Mouse (Mus musculus) embryonic facial prominence, embryonic 13.5 days (tissue): ENCODE data around the gene Rph3al. TPM values are rescaled to one million over a fixed set of nuclear protein-coding genes. Genes with fewer than 3 reads are reported as not detected.
A peak's percentile ranks its signal among the peaks of the same experiment; 100 is the strongest.

Experiments
- ATAC-seq: fragments of 200-750 bp; cut with Nextera tagmentation; 2 replicates; pipeline ENCODE4 v1.8.0; 2017; ENCODE audit warnings: low read depth; ENCODE audit not compliant: insufficient number of reproducible peaks, insufficient read depth, low FRiP score, low TSS enrichment
- H3K27ac ChIP-seq: fragments of 300-500 bp; sonication (generic); 2 replicates; pipeline ENCODE4 v1.5.1; 2015; ENCODE audit warnings: moderate library complexity, mild to moderate bottlenecking, inconsistent platforms
- H3K27me3 ChIP-seq: fragments of 300-500 bp; sonication (generic); 2 replicates; pipeline ENCODE4 v1.6.1; 2015; ENCODE audit warnings: mild to moderate bottlenecking, inconsistent platforms
- H3K36me3 ChIP-seq: fragments of 300-500 bp; sonication (generic); 2 replicates; pipeline ENCODE4 v1.6.1; 2015; ENCODE audit warnings: mild to moderate bottlenecking, inconsistent platforms
- H3K4me1 ChIP-seq: fragments of 300-500 bp; sonication (generic); 2 replicates; pipeline ENCODE4 v1.6.1; 2015; ENCODE audit warnings: inconsistent platforms
- H3K4me2 ChIP-seq: fragments of 300-500 bp; sonication (generic); 2 replicates; pipeline ENCODE4 v1.6.1; 2015; ENCODE audit warnings: moderate library complexity, mild to moderate bottlenecking, inconsistent platforms
- H3K4me3 ChIP-seq: fragments of 300-500 bp; sonication (generic); 2 replicates; pipeline ENCODE4 v1.5.1; 2015; ENCODE audit warnings: mild to moderate bottlenecking, inconsistent platforms
- H3K9ac ChIP-seq: fragments of 300-500 bp; sonication (generic); 2 replicates; pipeline ENCODE4 v1.6.1; 2015; ENCODE audit warnings: mild to moderate bottlenecking, inconsistent platforms
- H3K9me3 ChIP-seq: fragments of 300-500 bp; sonication (generic); 2 replicates; pipeline ENCODE4 v1.6.1; 2016; ENCODE audit warnings: inconsistent platforms
- WGBS: fragments of 180-500 bp; shearing (Covaris S2); methylation state at CpG from one replicate; pipeline ENCODE4 v1.1.7; 2015; ENCODE audit warnings: mixed read lengths; 5-methylcytosine and 5-hydroxymethylcytosine counted together
- polyA plus RNA-seq: library from polyadenylated mRNA; unstranded; fragments of >200 nt; fragmentation: Nextera tagmentation; extraction: Ambion mirVana; gene quantifications from 2 replicates; pipeline ENCODE4 v1.2.1, GENCODE M21; 2015

Rph3al gene
- polyA plus RNA-seq, 1 experiment from 2014 or later, result 2.6 TPM

DNA sequence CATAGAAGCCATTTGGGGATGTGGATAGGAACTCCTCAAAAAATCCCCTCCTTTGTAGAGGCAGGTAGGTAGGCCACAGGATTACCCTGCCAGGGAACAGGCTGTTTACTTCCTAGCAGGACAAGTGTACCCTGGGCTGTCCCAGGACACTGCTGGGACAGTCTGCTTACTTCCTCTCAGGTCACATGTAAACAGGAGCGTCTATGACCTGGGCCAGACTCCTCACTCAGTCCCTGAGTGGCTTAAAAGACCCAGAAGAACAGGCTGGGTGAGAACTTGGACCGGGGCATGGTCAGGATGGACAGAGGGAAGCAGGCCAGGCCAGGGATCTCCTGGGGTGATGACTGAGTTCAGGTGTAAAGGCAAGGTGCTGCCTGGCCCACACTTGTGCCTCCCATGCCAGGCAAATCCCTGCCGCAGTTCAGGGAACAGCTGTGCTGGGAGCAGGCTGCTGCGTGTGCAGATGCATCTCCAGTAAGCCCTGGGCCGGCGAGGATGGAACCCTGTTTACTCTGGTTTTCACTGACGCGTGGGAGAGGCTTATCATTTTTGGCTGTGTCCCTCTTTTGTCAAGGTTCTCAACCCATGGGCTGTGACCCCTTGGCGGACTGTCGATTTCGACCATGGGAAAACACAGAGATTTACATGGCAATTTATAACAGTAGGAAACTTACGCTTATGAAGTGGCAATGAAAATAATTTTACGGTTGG, 141.5 kb downstream of the Rph3al start:
- H3K4me3 ChIP-seq, result peak overlapping the region; percentile 60
- peaks cover 67% of the 10 kb centered on the region for H3K27me3 ChIP-seq
- H3K4me2 ChIP-seq, result peak overlapping the region; percentile 75
- H3K36me3 ChIP-seq, result no peaks in the 10 kb centered on the region
- no peaks in the 10 kb centered on the region for H3K9me3 ChIP-seq
- 75% methylated on average over 13 of the region's 13 CpGs for WGBS
- H3K4me1 ChIP-seq, result peaks cover 27% of the 10 kb centered on the region
- H3K9ac ChIP-seq, result no peak overlapping the region
- H3K27ac ChIP-seq, result no peak overlapping the region
- no peak for ATAC-seq

- 0 out of 2 replicates have a peak, but pooled peaks have one; percentile 39 for ATAC-seq
- no peaks in the 10 kb centered on the region for H3K36me3 ChIP-seq
- peak within 1 kb of the TSS; percentile 82 for H3K9ac ChIP-seq
- WGBS, result 3% methylated on average over 30 of the region's 37 CpGs
- peak within 1 kb of the TSS; percentile 75 for H3K4me2 ChIP-seq
- H3K27ac ChIP-seq, result 0 out of 2 replicates have a peak within 1 kb of the TSS, but pooled peaks have one; percentile 39
- H3K27me3 ChIP-seq, result peaks cover 67% of the 10 kb centered on the region
- peaks cover 27% of the 10 kb centered on the region for H3K4me1 ChIP-seq
- H3K9me3 ChIP-seq, result no peaks in the 10 kb centered on the region
- H3K4me3 ChIP-seq, result peak within 1 kb of the TSS; percentile 60
Measured at GRCm38 (mm10) chr11:75796029-75796445, 142.2 kb downstream of the Rph3al start, which contains the start of gene Doc2b. Gene Doc2b, minus strand, starts transcription at chr11:75796049.

DNA sequence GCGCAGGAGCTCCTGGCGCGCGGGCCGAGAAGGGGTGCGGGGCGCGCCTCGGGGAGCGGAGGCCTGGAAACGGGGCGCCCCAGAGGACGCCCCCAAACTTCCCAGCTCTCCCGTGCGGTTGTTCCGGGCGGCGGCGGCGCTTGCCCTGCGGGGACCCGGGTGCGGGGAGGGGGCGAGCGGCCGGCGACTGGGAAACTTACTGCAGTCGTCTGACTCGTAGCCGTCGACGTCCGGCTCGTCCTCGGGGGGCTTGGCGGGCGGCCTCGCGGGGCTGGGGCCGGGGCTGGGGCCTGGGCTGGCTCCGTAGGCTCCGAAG, 142.9 kb downstream of the Rph3al start:
- Histone ChIP-seq H3K27ac (0 out of 2 replicates have a peak overlapping the region, but pooled peaks have one; percentile 39), H3K4me3 (peak overlapping the region; percentile 60), H3K9me3 (no peaks in the 10 kb centered on the region), H3K4me1 (peaks cover 27% of the 10 kb centered on the region), H3K27me3 (peaks cover 67% of the 10 kb centered on the region), H3K4me2 (peak overlapping the region; percentile 75), H3K9ac (peak overlapping the region; percentile 82), H3K36me3 (no peaks in the 10 kb centered on the region)
- no peak for ATAC-seq
- WGBS, result 1% methylated on average over 42 of the region's 42 CpGs

- no peak for ATAC-seq
- H3K4me3 ChIP-seq, result peak overlapping the region; percentile 60
- H3K9me3 ChIP-seq, result no peaks in the 10 kb centered on the region
- 6% methylated on average over 45 of the region's 45 CpGs for WGBS
- no peaks in the 10 kb centered on the region for H3K36me3 ChIP-seq
- peaks cover 72% of the 10 kb centered on the region for H3K27me3 ChIP-seq
- H3K9ac ChIP-seq, result peak overlapping the region; percentile 82
- peak overlapping the region; percentile 75 for H3K4me2 ChIP-seq
- peaks cover 27% of the 10 kb centered on the region for H3K4me1 ChIP-seq
- H3K27ac ChIP-seq, result 0 out of 2 replicates have a peak overlapping the region, but pooled peaks have one; percentile 39
Measured at GRCm38 (mm10) chr11:75794602-75795320, 143.5 kb downstream of the Rph3al start.

DNA sequence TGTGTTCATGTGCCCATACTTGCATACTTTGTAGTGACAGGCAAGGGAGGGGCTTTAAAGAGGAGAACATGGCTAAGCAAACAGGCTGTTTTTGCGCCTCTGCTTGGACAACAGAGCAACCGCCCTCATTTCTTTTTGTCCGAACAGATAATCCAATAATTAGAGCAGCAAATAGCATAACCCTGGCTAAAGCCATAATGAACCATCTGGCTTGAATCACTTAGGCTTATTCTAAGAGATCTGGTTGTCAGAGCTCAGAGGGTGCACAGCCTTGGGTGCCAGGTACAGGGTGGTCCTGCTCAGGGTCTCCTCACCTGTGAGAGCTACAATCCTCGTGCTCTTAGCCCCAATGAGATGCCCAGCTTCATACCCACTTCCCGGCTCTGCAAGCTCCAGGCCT, 144.9 kb downstream of the Rph3al start:
- no peak for ATAC-seq
- Histone ChIP-seq H3K36me3 (no peaks in the 10 kb centered on the region), H3K9me3 (no peaks in the 10 kb centered on the region), H3K27ac (no peak overlapping the region), H3K9ac (no peak overlapping the region), H3K27me3 (peaks cover 70% of the 10 kb centered on the region), H3K4me2 (no peak overlapping the region), H3K4me3 (no peak overlapping the region), H3K4me1 (peaks cover 27% of the 10 kb centered on the region)
- WGBS, result 60% methylated on average over 5 of the region's 5 CpGs

- Histone ChIP-seq H3K27me3 (peaks cover 61% of the 10 kb centered on the region), H3K4me2 (no peak overlapping the region), H3K4me3 (no peak overlapping the region), H3K9ac (no peak overlapping the region), H3K36me3 (no peaks in the 10 kb centered on the region), H3K9me3 (no peaks in the 10 kb centered on the region), H3K4me1 (peaks cover 27% of the 10 kb centered on the region), H3K27ac (no peak overlapping the region)
- 75% methylated on average over 5 of the region's 5 CpGs for WGBS
- no peak for ATAC-seq
Measured at GRCm38 (mm10) chr11:75792535-75792934, 145.7 kb downstream of the Rph3al start.

GRCm38 (mm10) chr11:75785897-75786296, 152.3 kb downstream of the Rph3al start:
- Histone ChIP-seq H3K4me2 (no peak overlapping the region), H3K27me3 (peaks cover 11% of the 10 kb centered on the region; the same call in 1 of the 2 replicates), H3K36me3 (0 out of 2 replicates have a peak, but pooled peaks cover 4% of the 10 kb centered on the region), H3K9ac (no peak overlapping the region), H3K27ac (no peak overlapping the region), H3K4me3 (no peak overlapping the region), H3K4me1 (no peaks in the 10 kb centered on the region), H3K9me3 (no peaks in the 10 kb centered on the region)
- 81% methylated on average over 8 of the region's 8 CpGs for WGBS
- no peak for ATAC-seq

GRCm38 (mm10) chr11:75783799-75784198, 154.4 kb downstream of the Rph3al start:
- 83% methylated on average over 5 of the region's 5 CpGs for WGBS
- Histone ChIP-seq H3K4me2 (no peak overlapping the region), H3K27me3 (0 out of 2 replicates have a peak, but pooled peaks cover 3% of the 10 kb centered on the region), H3K27ac (no peak overlapping the region), H3K9ac (no peak overlapping the region), H3K9me3 (no peaks in the 10 kb centered on the region), H3K4me1 (no peaks in the 10 kb centered on the region), H3K36me3 (peaks cover 17% of the 10 kb centered on the region), H3K4me3 (no peak overlapping the region)
- ATAC-seq, result no peak

DNA sequence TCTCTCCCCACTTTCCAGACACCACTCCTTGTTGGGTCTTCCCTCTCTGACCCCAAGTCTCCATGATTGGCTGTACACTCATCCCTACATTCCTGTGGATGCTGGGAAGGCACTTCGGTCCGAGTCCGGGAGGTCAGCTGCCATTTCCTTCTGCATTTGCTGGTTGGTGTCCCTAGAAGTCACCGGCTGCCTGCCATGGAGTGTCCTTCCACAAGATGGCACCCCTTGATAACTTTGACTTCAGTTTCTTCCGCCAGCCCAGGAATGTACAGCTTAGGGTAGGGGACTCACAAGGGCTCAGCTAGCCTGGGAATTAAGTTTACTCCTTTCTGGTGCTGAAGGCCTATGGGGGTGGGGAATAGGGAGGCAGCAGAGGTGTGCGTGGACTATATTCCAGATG, 156.3 kb downstream of the Rph3al start:
- H3K9ac ChIP-seq, result no peak overlapping the region
- H3K9me3 ChIP-seq, result no peaks in the 10 kb centered on the region
- ATAC-seq, result no peak
- 17% methylated on average over 6 of the region's 6 CpGs for WGBS
- H3K4me3 ChIP-seq, result no peak overlapping the region
- no peak overlapping the region for H3K27ac ChIP-seq
- H3K4me1 ChIP-seq, result no peaks in the 10 kb centered on the region
- peaks cover 21% of the 10 kb centered on the region for H3K36me3 ChIP-seq
- H3K27me3 ChIP-seq, result 0 out of 2 replicates have a peak, but pooled peaks cover 3% of the 10 kb centered on the region
- H3K4me2 ChIP-seq, result no peak overlapping the region

Other genes with a start within 250 kb of the Rph3al start
- gene Ywhae, start 205.6 kb downstream of the Rph3al start, polyA plus RNA-seq, result 959 and 992 TPM in 2 replicates
- 2.5 TPM in 2 replicates for gene Doc2b, start 142.4 kb downstream of the Rph3al start, polyA plus RNA-seq
- gene 1700016K19Rik, start 61.5 kb upstream of the Rph3al start, polyA plus RNA-seq, result 0.76 and 0.88 TPM in 2 replicates
- gene Rflnb, start 89.4 kb upstream of the Rph3al start, polyA plus RNA-seq, result 54.0 and 55.8 TPM in 2 replicates
- gene Vps53, start 241.2 kb upstream of the Rph3al start, polyA plus RNA-seq, result 36.5 and 38.5 TPM in 2 replicates
- 20.7 and 20.8 TPM in 2 replicates for gene Fam57a, start 241.2 kb upstream of the Rph3al start, polyA plus RNA-seq